Mouse (Mus musculus) heart, adult 8-10 months (tissue): Measurements from ENCODE around the gene Krcc1. TPM values are rescaled to one million over a fixed set of nuclear protein-coding genes. Genes with fewer than 3 reads are reported as not detected.

Experiments used
- DNase-seq: peaks from one replicate; pipeline ENCODE4 v3.0.0; 2022; ENCODE audit warnings: low spot score
- total RNA-seq, 4 experiments: library from RNA; stranded (reverse); gene quantifications; 2 replicates each; pipeline ENCODE4 v1.2.4; 2022

The Krcc1 gene
- 10 to 100 TPM; 49.5 to 61.3 (median 54.1) TPM for total RNA-seq

DNA sequence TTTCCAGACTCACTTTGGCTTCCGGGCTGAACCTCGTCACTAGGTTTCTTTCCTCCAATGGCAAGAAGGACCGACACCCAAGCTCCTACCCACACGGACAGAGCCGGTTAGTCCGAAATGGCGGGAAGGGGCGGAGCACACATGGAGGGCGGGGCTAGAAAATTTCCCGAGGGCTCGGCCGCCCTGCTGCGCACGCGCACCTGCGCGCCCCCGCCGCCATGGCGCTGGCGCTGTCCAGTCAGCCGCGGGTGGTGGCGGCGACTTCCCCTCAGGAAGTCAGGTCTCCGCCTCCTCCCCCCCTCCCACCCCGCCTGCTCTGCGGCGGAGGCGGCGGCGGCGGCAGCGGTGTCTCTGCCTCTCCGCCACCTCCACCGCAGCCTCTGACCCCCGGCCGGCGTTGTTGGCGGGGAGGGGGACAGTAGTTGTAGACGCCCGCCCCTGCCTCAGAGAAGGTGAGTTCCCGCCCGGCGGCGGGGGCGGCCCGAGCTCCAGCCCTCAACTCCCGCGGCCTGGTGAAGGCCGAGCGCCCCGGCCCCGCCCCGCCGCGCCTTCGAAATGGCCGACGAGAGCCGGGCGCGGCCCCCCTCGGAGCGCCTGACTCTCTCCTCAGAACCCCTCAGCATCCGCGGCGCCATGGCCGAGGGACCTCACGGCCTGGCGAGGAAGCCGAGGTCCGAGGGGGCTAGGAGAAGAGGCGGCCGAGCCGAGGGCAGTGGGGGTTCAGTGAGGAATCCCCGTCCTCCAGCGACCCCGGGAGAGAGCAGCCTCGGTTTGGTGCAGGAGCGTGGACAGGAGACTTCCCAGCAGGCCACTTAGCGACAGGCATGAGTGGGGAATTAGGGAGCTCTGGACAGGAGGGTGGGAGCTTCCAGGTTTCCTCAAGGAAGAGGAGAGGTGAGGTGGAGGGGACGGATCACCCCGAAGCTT, at the start of gene Krcc1:
Krcc1 (plus strand) TSS at position 289 of the 927 bp plus-strand sequence.
- peak; percentile 97 for DNase-seq

DNA sequence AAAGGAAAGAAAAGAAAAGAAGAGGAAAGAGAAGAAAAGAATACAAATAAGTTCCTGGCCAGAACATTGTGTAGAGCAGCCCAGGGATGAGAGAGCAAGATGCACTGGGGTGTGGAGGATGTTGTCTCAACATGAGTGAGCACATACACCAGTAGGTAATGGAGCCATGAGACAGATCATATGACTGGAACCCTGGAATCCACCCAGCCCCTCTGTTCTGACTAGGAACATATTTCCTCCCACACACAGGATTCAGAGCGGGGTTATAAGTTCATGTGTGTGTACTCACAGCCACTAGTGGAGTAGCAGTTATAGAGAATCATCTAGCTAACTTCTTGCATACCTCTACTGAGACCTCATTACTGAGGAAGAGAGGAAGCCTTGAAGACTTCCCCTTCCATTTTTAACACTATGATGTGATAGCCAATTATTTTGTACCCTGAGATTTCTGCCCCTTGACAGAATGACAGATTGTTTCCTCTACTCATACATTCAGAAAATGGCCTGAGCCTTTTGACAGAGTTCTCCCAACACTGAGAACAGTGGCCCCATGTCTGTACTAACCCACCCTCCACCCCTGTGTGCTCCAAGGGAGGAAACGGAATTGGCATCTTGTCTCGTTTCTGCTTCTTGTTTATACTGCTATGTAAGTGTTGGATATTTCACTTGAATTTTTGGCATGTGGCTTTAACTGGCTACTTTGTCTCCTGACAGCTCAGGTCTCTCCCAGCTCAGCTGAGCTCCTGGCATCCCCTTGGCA, 47.1 kb upstream of the Krcc1 start:
- no peak for DNase-seq

DNA sequence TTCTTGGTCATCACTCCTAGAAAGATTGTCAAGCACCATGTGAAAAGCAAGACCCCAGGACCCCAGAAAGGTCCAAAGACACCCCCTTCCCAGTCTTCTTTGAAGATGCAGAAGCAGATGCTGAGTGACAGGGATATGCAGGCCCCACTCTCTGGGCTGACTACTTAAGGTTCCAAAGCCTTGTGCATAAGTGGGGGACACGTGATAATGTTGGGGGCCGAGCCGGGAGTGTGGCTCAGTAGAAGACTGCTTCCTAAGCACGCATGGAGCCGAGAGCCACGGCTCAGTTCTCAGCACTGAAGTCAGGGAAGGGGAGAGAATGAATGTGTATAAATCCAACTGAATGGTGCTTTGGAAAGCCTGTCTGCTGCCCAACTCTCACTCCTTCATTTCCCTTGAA, 44.9 kb upstream of the Krcc1 start:
- DNase-seq: no peak

DNA sequence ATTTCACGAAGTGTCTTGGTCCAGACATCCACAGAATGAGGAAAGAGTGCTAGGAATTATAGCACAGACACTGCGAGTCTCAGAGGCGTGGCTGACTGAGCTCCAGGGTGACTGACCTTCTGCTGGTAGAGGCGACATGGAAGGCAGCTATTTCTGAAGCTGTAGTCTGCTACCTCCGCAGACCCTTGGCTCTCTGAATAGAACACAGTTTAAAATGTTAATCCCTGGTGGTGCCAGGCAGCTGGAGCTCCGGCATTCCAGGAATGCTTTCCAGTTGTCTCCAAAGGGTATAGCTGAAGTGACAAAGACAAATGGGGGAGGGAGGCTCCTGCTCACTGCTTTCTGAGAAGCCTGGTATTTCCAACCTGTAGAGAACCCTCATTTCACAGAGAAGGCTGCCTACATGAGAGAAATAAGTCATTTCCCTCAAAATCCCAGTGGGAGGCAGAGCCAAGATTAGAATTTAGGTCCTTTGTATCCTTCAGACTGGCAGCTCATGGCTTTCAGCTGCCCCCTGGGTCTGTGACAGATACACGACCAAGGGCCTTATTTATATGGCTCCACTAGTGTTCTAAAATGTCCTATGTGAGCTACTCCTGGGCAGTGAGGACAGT, 44.2 kb upstream of the Krcc1 start:
- peak; percentile 13 for DNase-seq

DNA sequence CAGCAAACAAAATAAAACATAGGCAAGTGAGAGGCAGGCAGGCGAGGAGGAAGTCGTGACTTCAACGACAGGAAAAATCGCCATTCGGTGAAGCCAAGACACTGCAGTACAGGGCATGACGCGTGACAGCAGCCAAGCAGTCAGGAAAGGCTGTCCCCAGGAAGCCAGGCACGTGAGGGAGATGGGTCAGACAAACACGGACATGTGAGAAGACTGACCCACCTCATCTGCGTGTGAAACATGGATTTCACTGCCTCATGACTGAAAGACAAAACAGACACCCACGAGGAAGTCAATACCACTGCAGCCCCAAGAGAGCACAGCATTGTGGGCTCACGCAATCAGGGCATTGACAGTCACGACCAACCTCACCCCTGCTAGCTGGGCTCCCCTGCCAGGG, 36.4 kb upstream of the Krcc1 start:
- no peak for DNase-seq

DNA sequence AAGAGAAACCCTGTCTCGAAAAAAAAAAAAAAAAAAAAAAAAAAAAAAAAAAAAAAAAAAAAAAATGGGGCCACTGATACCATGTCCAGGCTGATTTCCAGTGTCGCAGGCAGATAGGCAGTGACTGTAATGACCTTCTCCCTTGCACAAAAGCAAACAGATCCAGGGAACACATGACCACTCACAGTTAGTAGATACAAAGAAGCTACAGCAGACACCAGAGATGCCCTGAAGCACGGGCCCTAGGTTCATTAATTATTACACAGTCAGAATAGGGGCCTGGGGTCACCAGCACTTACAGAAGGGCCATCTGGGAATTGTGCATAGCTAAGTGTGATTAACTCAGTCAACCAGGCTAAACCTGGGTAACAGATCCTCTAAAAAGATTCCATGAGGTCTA, 35.5 kb upstream of the Krcc1 start:
- no peak for DNase-seq

DNA sequence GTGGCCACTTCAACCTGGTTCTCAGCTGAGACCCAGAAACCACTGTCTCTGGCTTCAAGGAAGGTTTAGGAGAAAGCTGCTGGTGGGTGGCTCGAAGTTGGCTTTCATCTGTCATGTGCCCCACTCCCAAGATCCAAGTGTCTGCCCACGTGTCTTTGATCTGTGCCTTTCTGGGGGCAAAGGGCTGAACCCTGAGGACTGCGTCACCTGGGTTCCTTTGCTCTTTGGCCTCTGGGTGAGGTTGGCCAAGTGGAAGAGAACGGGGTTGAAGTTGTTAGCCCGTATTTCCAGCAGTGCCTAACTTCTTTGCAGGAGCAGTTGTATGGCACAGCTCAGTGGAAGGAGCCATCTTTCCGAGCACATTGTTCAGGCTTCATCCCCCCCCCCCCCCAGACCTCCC, 35.0 kb upstream of the Krcc1 start:
- no peak for DNase-seq

DNA sequence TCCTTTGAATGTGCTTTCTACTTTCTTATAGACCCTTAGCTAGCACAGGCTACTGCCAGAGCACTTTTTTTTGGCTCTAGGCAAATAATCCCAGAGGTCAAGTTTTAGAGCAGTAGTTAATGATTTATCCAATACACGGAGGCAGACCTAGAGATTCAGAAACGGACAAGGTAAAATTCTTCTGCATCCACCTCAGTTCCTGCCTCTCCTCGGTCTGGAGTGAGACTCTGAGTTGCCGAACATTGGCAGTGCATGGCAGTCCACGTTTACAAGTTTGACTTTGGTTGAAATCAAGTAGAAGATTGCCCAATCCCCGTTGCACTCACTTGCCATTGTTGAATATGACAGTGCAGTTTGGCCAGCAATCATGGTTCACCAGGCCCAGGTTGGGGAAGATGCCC, 34.4 kb upstream of the Krcc1 start:
- DNase-seq: no peak

DNA sequence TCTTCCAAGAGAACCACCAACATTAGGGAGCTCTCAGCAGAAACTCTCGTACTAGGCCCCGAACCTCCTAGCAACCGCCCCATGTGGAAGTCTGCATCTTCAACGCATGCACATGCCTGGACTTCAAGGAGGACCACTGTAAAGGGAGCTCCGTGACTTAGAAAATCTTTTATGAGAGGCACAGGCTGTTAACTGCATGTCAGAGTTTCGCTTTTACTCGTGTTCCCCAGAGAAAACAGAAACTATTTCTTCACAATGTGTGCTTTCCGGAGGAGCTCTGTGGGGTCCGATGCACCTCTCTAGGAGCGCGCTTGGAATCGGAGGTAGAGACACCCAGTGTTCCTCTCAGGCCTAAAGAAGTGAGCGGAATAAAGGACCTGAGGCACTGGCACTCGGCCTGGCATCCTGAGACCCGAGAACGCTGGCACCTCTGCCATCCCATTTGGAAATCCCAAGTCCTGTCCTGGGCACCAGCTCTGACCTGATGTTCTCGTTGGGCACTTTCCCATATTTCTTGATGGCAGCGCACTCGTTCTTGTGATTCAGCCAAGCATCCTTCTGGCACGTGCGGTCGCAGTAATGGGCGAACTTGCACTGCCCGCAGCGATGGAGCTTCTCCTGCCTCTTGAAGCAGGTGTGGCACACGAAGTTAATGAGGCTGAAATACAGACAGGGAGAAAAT, 32.3 kb upstream of the Krcc1 start:
- no peak for DNase-seq

DNA sequence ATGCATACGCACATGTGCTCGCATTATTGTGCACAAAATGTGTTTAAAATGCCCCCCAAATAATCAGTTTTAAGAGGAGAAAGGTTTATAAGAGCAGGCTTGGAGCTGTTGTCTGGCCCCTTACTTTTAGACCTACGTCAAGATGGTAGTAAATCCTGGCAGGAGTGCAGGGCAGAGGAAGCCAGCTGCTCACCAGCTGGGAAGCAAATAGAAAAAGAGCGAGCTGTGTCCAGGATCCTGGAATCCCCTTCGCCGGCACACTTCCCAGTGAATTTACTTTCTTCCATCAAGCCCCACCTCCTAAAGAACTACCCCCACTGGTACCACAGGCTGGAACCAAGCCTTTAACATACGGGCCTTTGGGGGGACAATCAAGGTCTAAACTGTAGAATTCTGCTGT, 30.6 kb upstream of the Krcc1 start:
- no peak for DNase-seq

DNA sequence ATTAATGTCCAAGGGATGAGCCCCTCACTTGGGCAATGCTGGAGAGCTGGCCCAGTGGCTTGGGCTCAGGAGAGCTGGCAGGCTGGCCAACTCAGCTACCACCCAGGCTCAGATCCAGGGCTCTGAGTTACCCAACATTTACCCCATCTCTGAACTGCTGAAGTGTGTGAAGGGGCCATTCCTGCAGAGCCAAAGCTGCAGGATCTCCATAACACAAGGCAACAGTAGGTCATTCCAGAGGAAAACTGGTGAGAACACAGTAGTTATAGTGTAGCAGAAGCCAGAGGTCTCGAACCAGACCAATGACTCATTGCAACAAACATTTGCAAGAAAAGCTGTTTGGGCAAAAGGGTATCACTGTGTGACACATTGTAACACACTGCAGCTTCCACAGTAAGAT, 28.7 kb upstream of the Krcc1 start:
- no peak for DNase-seq

DNA sequence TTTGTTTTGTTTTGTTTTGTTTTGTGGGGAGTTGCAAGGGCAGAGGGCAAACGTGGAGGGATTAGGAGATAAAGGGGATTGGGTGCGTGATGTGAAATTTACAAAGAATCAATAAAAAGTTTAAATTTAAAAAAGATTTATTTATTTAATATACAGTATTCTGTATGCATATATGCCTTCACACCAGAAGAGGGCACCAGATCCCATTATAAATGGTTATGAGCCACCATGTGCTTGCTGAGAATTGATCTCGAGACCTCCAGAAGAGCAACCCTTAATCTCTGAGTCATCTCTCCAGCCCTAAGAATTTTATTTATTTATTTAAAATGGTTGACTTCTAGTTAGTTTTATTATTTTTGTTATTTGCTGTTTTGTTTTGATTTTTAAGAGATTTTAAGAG, 28.2 kb upstream of the Krcc1 start:
- DNase-seq: no peak

DNA sequence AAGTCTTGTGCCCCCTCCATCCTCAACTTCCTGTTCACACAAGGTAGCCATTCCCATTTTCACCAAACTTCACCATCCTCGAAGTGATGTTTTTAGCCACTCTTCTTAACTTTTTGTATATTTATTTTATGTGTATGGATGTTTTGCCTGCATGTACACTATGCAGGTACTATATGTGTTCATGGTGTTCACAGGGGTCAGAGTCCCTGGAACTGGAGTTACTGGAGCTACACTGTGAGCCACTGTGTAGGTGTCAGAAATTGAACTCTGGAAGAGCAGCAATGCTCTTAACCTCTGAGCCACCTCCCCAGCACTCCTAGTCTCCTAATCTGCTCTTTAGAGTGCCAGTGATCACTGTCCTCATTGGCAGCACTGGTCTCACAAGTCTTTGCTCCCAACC, 23.1 kb upstream of the Krcc1 start:
- no peak for DNase-seq

DNA sequence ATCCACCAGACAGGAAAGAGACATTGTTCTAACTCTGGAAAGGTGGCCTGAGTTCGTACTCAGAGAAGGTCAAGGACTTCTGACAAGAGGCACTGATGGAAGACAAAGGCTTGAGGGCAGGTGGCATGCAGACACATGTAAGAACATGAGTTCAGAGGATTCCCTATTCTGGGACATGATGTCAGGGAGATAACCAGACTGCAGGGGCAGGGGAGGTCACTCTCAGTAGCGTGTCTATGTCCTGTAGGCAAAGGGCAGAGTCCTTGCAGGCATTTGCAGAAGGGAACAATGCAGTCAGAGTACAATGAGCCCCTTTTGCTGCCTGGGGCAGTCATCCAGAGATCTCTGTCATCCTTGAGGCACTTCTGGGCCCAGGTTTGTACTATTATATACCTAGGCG, 21.9 kb upstream of the Krcc1 start:
- DNase-seq: no peak

DNA sequence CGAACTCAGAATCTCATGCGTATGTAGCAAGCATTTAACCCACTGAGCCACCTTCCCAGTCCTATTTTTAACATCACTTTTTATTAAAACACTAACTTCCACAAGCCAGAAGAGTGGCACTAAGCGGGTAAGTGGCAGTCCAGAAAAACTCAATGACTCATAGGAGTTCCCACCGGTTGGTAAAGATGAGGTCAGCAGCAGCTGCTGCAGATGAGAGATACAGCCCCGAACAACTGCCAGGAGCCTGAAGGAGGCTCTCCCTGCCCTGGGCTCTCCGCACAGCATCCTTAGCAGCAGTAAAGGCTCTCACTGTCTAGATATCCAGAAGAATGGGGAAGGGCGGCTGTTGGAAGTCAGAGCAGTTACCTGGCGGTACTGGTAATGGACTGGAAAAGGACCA, 20.5 kb upstream of the Krcc1 start:
- DNase-seq: no peak

DNA sequence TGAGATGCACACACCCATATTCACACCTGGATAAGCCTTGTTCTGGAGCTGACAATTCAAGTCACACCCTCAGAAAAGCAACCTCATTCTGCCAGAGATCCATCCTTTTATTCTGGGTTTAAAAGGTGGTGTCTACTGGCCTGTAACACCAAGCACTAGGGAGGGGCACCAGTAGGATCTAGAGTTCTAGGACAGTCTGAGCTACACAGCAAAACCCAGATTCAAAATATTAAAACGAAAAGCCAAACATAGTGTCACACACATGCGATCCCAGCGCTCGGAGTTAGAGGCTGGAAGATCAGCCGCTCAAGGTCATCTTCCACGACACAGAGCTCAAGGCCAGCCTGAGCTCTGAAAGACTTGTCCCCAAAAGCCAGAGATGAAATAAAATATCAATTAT, 17.0 kb upstream of the Krcc1 start:
- no peak for DNase-seq

DNA sequence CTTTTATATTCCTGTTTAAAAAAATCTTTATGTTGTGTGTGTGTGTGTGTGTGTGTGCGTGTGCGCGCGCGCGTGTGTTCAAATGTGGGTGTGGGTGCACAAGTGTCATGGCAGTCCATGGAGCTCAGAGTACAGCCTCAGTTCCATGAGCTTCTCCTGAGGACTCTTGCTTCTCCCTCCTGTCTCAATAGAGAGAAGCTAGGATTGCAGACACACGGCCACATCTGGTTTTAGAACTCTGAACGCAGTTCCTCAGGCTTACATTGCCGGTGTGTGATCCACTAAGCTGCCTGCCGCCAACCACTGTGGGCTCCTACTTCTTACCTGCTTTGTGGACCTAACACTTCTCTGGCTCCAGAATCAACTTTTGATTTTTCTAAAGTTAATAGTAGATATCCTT, 15.3 kb upstream of the Krcc1 start:
- no peak for DNase-seq

DNA sequence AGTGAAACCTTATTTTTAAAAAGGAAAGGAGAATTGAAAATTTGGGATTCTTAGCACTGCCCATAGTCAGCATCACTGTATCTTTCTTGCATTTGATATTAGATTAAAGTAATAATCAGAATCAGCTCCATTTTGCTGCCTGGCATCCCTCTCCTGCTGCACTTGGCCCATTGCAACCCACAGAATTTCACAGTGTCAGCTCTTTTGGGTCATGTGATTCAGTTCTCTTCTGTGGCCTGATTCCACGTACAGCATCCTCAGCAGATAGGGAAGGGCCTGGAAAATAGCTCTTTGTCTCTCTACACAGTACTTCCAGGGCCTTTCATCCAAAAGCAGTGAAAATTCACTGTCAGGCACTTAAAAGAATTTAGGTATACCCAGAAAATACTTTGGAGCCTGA, 14.1 kb upstream of the Krcc1 start:
- no peak for DNase-seq

DNA sequence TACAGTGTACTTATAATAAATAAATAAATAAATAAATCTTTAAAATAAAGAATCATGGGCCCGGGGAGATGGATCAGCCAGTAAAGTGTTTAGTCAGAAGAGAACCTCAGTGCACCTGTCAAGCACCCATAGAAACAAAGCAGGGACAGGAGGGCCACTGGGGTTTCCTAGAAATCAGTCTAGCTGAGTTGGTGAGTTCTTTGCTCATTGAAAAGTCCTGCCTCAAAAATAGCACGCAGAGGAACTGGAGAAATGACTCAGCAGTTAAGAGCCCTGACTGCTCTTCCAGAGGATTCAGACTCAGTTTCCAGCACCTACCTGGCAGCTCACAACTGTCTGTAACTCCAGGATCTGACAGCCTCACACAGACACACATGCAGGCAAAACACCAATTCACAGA, 12.9 kb upstream of the Krcc1 start:
- DNase-seq: no peak

DNA sequence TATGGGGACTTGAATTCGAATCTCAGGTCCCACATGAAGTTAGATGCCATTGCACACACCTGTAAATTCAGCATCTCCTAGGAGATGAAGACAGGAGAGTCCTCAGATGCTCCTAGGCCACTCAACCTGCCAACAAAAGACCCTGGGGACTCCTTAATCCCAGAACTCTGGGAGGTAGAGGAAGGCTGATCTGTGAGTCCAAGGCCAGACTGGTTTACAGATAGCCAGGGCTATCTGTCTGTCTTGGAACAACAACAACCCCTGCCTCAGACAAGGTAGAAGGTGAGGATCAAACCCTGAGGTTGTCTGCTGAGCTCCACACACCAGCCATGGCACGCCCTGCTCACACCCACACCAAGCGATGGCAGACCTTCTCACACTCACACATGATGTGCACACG, 12.3 kb upstream of the Krcc1 start:
- DNase-seq: no peak

DNA sequence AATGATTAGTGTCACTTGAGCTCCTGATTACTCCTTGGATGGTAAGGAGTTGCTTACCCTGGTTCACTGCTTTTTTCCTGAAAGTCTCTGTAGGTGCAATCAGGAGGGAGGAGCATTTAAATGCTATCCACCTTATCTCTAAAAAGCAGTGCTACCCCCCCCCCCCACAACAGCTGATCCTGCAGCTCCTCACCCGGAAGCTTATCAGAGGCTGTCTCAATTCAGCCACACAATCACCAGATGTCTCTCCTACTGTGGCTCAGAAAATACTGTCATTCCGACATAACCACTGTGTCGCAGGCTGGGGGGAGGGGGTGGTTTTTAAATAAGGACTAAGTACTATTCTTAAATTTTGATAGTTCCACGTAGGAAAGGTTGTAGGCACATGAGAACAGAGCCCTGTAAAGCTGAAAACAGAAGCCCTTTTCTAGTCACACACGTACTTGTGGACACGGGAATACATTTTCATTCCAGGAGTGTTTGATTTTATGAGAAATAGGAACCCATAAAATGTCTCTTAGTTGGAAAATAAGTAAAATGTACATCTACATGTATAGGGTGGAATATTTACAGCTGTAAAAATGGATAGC, 11.3 kb upstream of the Krcc1 start:
- DNase-seq: no peak

DNA sequence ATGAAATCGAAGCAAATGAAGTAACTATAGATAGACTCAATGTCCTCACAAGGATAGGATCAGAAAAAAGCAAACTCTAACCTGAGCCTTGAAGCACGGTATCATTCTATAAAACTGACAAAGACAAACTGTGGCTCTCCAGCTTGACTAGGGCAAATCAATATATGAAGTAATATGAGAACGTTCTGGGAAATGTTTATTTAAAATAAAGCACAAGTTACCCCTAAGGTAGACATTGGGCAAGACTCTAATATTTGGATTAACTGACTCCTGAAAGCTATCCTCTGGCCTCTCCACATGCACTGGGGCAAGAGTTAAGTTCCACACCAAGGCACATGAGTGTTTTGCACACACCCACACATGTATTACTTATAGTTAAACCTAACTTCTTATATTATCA, 10.4 kb upstream of the Krcc1 start:
- no peak for DNase-seq
